Mouse (Mus musculus): ENCODE measurements around the gene Mfsd5.

Mfsd5 gene

DNA sequence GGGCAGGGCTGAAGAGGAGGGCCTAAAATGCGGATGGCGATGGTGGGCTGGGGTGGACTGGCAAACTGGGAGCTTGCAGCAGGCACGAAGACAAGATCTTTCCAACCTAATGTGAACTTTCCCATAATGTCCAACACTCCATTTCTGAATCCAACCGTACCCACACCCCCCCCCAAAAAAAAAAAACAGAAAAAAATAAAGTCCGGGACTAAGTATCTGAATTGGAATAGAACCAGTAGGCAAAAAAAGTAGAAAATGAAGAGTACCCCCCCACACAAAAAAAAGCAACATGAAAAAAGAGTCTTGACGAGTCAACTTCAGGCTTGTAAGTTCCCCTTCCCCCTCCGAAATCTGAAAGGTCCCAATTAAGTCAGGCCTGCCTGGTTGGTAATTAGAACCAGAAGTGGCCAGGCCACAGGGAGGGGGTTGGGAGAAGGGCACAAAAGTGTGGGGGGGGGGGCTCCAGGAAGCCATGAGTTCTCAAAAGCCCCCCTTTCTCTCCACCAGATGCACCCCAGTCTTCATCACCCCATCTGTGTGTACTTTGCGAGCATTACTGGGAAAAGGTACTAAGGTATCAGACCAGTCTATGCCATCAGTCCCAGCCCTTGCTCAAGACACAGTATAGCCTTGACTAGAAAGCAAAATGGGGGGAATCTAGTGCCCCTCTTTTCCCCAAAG, 31.0 kb upstream of the Mfsd5 start:
- DNase-seq (ENCODE audit: low spot score in 2 of 2): no peak

DNA sequence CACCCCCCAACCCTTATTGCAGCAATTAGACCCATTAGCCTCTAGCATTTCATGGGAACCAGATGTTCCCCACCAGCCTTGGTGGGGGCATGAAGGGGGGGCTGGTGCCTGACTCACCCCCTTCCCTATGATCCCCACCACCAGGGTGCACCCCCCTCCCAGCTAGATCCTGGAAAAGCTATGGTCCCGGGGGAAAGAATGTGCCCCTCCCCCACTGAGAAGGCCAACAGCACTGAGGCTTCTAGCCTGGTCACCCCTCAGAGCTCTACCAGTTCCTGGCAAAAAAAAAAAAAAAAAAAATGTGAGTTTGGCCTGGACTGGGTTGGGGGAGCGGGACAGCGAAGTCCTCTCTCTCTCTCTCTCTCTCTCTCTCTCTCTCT, 30.5 kb upstream of the Mfsd5 start:
- no peak for DNase-seq (ENCODE audit: low spot score in 2 of 2)

GRCm38 (mm10) chr15:102249251-102249691, 30.0 kb upstream of the Mfsd5 start:
- DNase-seq (ENCODE audit: low spot score in 2 of 2): no peak

DNA sequence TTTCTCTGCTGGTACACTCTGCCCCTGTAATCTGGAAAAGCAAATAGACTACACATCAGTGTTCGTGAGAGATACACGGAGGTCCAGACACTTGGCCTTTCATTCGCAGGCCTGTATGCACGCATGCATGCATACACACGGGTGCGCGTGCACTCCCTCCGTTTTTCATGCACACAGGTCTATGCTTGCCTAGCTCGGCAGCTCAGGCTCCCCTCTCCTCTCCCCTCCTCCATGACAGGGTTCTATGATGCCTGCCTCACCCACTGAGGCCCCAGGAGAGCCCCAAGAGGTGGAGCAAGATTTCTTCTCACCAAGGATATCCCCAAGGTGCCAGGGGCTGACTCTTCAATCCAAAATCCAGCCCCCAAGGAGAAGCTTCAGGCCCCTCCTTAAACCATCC, 29.3 kb upstream of the Mfsd5 start:
- no peak for DNase-seq (ENCODE audit: low spot score in 2 of 2)

DNA sequence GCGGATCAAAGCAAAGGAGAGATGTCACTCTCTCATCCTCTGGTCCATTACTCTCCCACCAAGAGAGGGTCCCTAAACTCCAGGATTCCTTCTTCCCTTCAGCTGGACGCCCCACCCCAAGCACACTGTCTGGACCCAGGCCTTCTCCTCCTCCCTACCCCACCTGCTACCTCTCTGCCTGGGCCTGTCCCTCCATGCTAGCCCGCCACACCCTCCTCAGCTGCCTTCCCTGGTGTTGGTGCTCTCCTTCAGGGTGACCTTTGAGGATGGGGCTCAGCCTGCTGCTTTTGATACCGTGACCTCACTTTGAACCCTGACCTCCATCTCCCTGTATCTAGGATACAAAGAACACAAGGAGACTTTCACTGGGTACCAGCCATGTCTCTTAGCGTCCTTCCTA, 28.7 kb upstream of the Mfsd5 start:
- no peak for DNase-seq (ENCODE audit: low spot score in 2 of 2)

DNA sequence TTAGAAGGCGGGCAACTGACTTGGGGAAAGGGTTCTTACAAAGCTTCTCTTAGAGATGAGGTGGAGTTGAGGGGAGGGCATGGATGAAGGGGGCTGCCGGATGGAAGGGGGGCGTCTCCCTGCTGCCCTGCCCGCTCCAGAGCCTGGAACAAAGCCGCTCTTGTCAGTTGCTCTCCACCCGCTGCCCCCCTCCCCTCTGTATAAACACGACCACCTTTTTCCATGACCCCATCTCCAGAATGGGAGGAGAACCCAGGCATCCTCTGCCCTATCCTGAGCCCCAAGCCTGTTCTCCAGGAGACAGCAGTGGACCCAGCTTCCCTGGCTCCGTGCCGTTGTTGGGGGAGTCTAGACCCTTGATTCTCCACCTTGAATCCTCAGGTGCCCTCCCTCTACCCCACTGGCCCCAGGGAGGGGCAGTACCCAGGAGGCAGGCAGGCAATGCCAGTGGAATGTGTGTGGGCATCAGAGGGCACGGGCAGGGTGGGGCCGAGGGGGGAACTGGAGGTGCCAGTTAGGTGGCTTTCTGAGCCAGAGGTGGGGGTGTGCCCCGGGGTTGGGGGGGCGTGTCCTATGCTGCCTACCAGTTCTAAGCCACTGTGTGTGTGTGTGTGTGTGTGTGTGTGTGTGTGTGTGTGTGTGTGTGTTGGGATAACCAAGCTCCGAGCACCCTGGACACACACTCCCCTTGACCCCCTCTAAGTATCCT, 23.6 kb upstream of the Mfsd5 start:
- DNase-seq (ENCODE audit: low spot score in 2 of 2): no peak

GRCm38 (mm10) chr15:102256431-102257201, 22.6 kb upstream of the Mfsd5 start:
- no peak for DNase-seq (ENCODE audit: low spot score in 2 of 2)

GRCm38 (mm10) chr15:102257202-102258075, 21.8 kb upstream of the Mfsd5 start, which contains the start of gene Rarg:
Rarg (minus strand) TSS chr15:102257517.
- DNase-seq (ENCODE audit: low spot score in 2 of 2): no peak

DNA sequence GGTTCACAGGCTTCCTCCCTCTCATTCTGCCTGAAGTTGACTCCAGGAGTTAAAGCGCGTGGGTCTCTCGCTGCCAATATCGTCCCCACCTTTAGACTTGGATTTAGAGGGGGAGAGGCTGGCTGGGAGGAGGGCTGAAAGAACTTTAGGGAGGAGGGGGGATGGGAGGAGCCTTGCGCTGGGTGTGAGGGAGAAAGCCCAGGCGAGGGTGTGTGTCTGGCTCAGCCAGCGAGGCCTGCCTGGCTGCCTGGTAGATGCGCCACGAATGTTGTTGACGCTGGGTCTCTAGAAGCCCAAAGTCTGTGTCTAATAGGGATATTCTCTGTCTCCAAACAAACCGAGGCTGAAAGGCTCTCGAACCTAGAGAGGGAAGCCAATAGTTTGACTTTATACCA, 21.2 kb upstream of the Mfsd5 start:
- DNase-seq (ENCODE audit: low spot score in 2 of 2): no peak

- no peak for DNase-seq (ENCODE audit: low spot score in 2 of 2)
These were observed 20.5 kb upstream of the Mfsd5 start for GRCm38 (mm10) chr15:102258581-102259253.

GRCm38 (mm10) chr15:102262582-102262981, 16.7 kb upstream of the Mfsd5 start:
- DNase-seq (ENCODE audit: low spot score in 2 of 2): no peak

DNA sequence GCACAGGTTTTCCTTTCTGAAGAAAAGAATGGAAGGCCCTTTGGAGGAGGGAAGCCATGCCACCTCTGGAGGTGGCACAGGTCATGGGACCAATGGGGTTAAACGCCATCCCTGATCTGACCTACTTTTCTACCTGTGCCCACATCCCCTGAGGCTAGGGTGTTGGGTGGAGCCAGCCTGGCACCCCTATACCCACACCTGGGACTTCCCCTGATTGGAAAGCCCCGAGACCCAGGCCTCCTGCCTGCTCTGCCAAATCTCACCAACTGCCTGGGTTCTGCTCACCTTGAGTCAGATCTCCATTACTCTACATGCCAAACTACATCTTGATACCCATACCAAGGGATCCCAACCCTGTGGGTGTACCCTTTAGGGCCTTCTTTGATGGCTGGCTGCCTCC, 16.2 kb upstream of the Mfsd5 start:
- no peak for DNase-seq (ENCODE audit: low spot score in 2 of 2)

DNA sequence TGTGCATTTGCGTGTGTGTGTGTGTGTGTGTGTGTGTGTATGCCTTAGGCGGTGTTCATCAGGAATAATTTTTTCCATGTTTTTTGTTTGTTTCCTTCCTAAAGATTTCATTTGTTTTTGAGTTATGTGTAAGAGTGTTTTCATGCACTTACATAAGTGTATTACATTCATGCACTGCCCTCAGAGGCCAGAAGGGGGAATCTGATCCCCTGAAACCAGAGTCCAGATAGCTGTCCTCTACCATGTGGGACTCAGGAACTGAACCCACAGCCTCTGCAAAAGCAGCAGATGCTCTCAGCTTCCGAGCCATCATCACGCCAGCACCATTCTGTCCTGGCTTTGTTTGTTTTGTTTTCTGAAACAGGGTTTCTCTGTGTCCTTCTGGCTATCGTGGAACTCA, 13.7 kb upstream of the Mfsd5 start:
- DNase-seq (ENCODE audit: low spot score in 2 of 2): no peak

GRCm38 (mm10) chr15:102270274-102270960, 8.8 kb upstream of the Mfsd5 start, which contains the start of gene Gm9918:
Gm9918 (plus strand) TSS chr15:102270563.
- no peak for DNase-seq (ENCODE audit: low spot score in 2 of 2)

- DNase-seq (ENCODE audit: low spot score in 2 of 2): no peak
These were observed 7.8 kb upstream of the Mfsd5 start for GRCm38 (mm10) chr15:102271441-102271840.

GRCm38 (mm10) chr15:102273982-102274716, 5.1 kb upstream of the Mfsd5 start:
- DNase-seq (ENCODE audit: low spot score in 2 of 2): no peak

DNA sequence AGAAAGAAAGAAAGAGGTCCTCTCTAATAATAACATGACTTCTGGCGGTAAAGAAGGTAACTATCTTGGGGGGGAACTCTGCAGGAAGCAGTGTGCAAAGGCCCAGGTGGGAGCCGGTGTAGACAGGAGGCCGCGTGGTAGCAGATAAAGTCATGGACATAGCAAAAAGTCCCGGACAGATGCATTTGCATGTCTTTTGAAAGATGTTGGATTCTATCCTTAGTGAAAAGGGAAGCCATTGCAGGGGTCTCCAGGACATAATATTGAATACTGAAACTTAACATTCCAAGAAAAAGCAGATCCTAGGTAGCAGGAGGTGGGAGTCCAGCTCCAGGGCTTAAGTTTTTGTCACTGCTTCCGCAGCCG, 545 bp upstream of the Mfsd5 start:
- DNase-seq (ENCODE audit: low spot score in 2 of 2): no peak

DNA sequence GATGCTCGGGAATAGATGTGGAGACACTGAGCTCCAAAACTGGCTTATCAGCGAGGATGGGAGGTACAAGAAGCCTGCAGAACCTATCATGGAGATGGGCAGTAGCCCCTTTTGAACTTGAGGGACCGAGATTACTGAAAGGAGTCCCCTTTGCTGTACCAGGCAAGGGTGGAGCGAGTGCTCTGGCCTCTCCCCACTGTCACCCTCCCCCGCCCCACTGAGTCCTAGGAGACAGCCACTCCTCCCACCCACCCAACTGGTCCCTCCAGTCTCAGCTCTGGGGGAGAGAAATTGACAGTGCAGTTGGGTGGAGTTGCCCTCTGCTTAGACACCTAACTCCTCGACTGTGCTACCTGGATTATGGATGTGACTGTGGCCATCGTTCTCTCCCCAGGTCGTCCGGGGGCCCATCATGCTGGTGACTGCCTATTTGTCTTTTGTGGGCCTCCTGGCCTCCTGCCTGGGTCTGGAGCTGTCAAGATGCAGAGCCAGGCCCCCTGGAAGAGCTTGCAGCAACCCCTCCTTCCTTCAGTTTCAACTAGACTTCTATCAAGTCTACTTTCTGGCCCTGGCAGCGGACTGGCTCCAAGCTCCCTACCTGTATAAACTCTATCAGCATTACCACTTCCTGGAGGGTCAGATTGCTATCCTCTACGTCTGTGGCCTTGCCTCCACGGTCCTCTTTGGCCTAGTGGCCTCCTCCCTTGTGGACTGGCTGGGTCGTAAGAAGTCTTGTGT, 698 bp downstream of the Mfsd5 start:
- no peak for DNase-seq (ENCODE audit: low spot score in 2 of 2)

- no peak for DNase-seq (ENCODE audit: low spot score in 2 of 2)
These were observed 1.4 kb downstream of the Mfsd5 start for GRCm38 (mm10) chr15:102280623-102281022.

Data from frontal cortex, postnatal 25 days (tissue).